In the genomic region with DNA sequence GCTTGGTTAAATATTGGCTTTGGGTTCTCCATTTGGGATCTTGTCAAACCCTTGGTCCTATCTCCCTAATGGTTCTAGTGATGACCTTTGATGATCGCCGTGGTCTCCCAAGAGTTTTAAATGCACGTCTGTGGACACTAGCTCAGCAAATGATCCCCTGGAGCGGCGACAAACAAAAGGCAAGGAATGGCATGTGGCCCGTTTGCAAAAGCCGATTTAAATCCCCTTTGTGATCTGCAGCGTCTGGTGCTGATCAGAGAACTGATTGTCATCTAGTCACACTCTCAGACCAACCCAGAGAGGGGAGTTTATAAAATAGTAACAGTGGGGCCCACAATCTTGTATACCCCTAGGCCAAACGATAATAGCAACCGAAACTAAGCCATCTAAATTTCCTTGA, we compare ENCODE assay signal across 17 mouse cellular contexts. TPM values are rescaled to one million over a fixed set of nuclear protein-coding genes. Genes with fewer than 3 reads are reported as not detected.
DNase-seq lines count a peak whose midpoint lies in the region; ATAC-seq lines count a peak whose summit lies in the region.
"Had no signal": no experiment of that assay in that cellular context is flagged by ENCODE, and none has a peak within 500 bp of the region (broad histone marks: within the 10 kb centered on the region; RNA-seq: fewer than 3 reads in every experiment).

No protein-coding gene starts in this region.

- no peak for ATAC-seq in kidney, embryonic 15.5 days (replicated peaks; ENCODE audit: low FRiP score)
- ATAC-seq in inflammation-experienced regulatory T-cells, adult 6 months = no peak
- ATAC-seq: forebrain, embryonic 16.5 days; liver, embryonic 12.5 days had no signal

- no peaks in the 10 kb centered on the region for H3K36me3 ChIP-seq in kidney, embryonic 15.5 days
- no peaks in the 10 kb centered on the region for H3K36me3 ChIP-seq in embryonic facial prominence, embryonic 10.5 days (replicated peaks)
- H3K36me3 ChIP-seq: embryonic facial prominence, embryonic 12.5 days; liver, embryonic 12.5 days had no signal

- WGBS in kidney, embryonic 15.5 days = 28% methylated on average over 10 of the region's 10 CpGs
- 3% methylated on average over 10 of the region's 10 CpGs for WGBS in embryonic facial prominence, embryonic 10.5 days

- no peak for DNase-seq in kidney, postnatal 36 days
- peak; percentile 27 for DNase-seq in urinary bladder, postnatal 14 days (ENCODE audit: low spot score)
- DNase-seq in urinary bladder, adult 18-20 months (ENCODE audit: low spot score in 2 of 2) = no peak
- DNase-seq in embryonic facial prominence, embryonic 10.5 days (ENCODE audit: low spot score) = peak; percentile 40
- peak; percentile 48 for DNase-seq in yolk sac, embryonic 10.5 days (ENCODE audit: low spot score)
- no peak for DNase-seq in layer of hippocampus, postnatal 25 days (ENCODE audit: extremely low spot score in 1 of 2, low spot score in 1 of 2)
- DNase-seq: cerebellum, adult 8-10 months; heart, postnatal 10 days; kidney, adult 11 months; right cerebral cortex, postnatal 25 days had no signal

- 0 out of 2 replicates have a peak overlapping the region, but pooled peaks have one; percentile 3 for H3K4me2 ChIP-seq in kidney, embryonic 15.5 days
- H3K4me2 ChIP-seq: liver, embryonic 12.5 days had no signal

- peaks cover 5% of the 10 kb centered on the region; the same call in 1 of the 2 replicates for H3K27me3 ChIP-seq in kidney, embryonic 15.5 days
- no peaks in the 10 kb centered on the region for H3K27me3 ChIP-seq in embryonic facial prominence, embryonic 10.5 days (replicated peaks; ENCODE audit: low read depth, poor library complexity, severe bottlenecking)
- H3K27me3 ChIP-seq: embryonic facial prominence, embryonic 12.5 days had no signal

- no peak overlapping the region for H3K27ac ChIP-seq in kidney, embryonic 15.5 days
- 0 out of 2 replicates have a peak overlapping the region, but pooled peaks have one; percentile 40 for H3K27ac ChIP-seq in embryonic facial prominence, embryonic 10.5 days (replicated peaks)
- H3K27ac ChIP-seq: embryonic facial prominence, embryonic 12.5 days; liver, embryonic 12.5 days had no signal

- no peaks in the 10 kb centered on the region for H3K9me3 ChIP-seq in kidney, embryonic 15.5 days (replicated peaks)
- H3K9me3 ChIP-seq in embryonic facial prominence, embryonic 10.5 days = no peaks in the 10 kb centered on the region
- H3K9me3 ChIP-seq: embryonic facial prominence, embryonic 12.5 days; liver, embryonic 12.5 days had no signal

- peaks cover 8% of the 10 kb centered on the region for H3K4me1 ChIP-seq in kidney, embryonic 15.5 days
- H3K4me1 ChIP-seq in embryonic facial prominence, embryonic 10.5 days = peaks cover 40% of the 10 kb centered on the region

- no peak overlapping the region for H3K4me3 ChIP-seq in kidney, embryonic 15.5 days (replicated peaks)
- H3K4me3 ChIP-seq in embryonic facial prominence, embryonic 10.5 days = no peak overlapping the region
- H3K4me3 ChIP-seq: embryonic facial prominence, embryonic 12.5 days; liver, embryonic 12.5 days had no signal

- H3K9ac ChIP-seq in kidney, embryonic 15.5 days = no peak overlapping the region
- H3K9ac ChIP-seq: embryonic facial prominence, embryonic 12.5 days; liver, embryonic 12.5 days had no signal

RNA-seq across cellular contexts. Expression of a gene that starts 5.4 kb away (rescaled TPM):
- polyA plus RNA-seq in kidney, embryonic 15.5 days (2015; fragmentation: Nextera tagmentation; extraction: Ambion mirVana) = 0.23 and 0.39 TPM in 2 replicates
- 0.45 and 0.59 TPM in 2 replicates for polyA plus RNA-seq in embryonic facial prominence, embryonic 10.5 days (2016; fragmentation: Nextera tagmentation; extraction: Ambion mirVana)
- 1 to 10 TPM in 1 of 2 experiments, under 1 TPM in 1; 0.94 to 2.1 TPM for total RNA-seq in layer of hippocampus, postnatal 25 days (2021)
- polyA plus RNA-seq in inflammation-experienced regulatory T-cells, adult 6 months (2017; shearing (Covaris generic)) = under 1 TPM in 2 of 3 experiments, not detected in 1; 0.15 to 0.26 TPM
- total RNA-seq: gastrocnemius, adult 8-10 months; heart, postnatal 10 days had no signal
- polyA plus RNA-seq: large intestine, adult 2 months had no signal

RNA-seq across cellular contexts. Expression of a gene that starts 7.1 kb away (rescaled TPM):
- polyA plus RNA-seq in kidney, embryonic 15.5 days (2015; fragmentation: Nextera tagmentation; extraction: Ambion mirVana) = 41.0 and 41.9 TPM in 2 replicates
- polyA plus RNA-seq in embryonic facial prominence, embryonic 10.5 days (2016; fragmentation: Nextera tagmentation; extraction: Ambion mirVana) = 49.2 and 54.0 TPM in 2 replicates
- 10 to 100 TPM; 29.8 to 31.2 TPM for total RNA-seq in layer of hippocampus, postnatal 25 days (2021)
- 100 to 1,000 TPM; 155 to 201 (median 196) TPM for polyA plus RNA-seq in inflammation-experienced regulatory T-cells, adult 6 months (2017; shearing (Covaris generic))

Comparison
In these comparisons a context has a peak if more than half of its experiments do, and no peak if none do; other contexts are left out.
1. DNase-seq: peak in urinary bladder, postnatal 14 days (single experiment), embryonic facial prominence, embryonic 10.5 days (single experiment) and yolk sac, embryonic 10.5 days (single experiment); none in kidney, postnatal 36 days (0 of 2), urinary bladder, adult 18-20 months (0 of 2) and layer of hippocampus, postnatal 25 days (0 of 2).